Mouse (Mus musculus): Measurements from ENCODE around the gene Olfr1093.

Gene Olfr1093

GRCm38 (mm10) chr2:86782179-86782578 lies at the start of gene Olfr1093:
Olfr1093 (plus strand) TSS chr2:86782479.
- in situ Hi-C loops (cut with MboI; ENCODE audit: unreplicated experiment in 2 of 2): no loop called here

DNA sequence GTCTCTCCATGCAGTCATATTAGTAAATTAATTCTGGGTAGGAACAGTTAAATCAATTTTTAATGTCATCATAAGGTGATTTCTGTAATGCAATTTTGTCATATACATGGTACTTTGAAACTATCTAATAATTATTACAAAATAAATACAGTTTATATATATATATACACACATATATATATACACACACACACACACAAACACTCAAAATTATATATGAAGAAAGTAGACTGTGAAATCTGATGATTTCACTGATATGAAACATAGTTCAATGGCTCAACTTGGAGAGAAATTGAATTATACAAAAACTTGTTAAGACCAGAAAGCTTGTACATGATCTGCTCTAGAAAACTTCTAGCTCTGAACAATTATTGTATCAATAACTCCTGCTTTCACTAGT lies 48.7 kb upstream of the Olfr1093 start, which contains the start of gene Olfr1089:
Gene Olfr1089, minus strand, starts transcription at position 101 of the 400 bp plus-strand sequence.
- in situ Hi-C loops (cut with MboI; ENCODE audit: unreplicated experiment in 2 of 2): no loop called here

GRCm38 (mm10) chr2:86758893-86759292 lies 23.4 kb upstream of the Olfr1093 start, which contains the start of gene Olfr1090:
Olfr1090 (minus strand) TSS chr2:86758993.
- in situ Hi-C loops (cut with MboI; ENCODE audit: unreplicated experiment in 2 of 2): no loop called here

- in situ Hi-C loops (cut with MboI; ENCODE audit: unreplicated experiment in 2 of 2): no loop called here
These were observed 21.2 kb upstream of the Olfr1093 start for GRCm38 (mm10) chr2:86761050-86761449.

- in situ Hi-C loops (cut with MboI; ENCODE audit: unreplicated experiment in 2 of 2): no loop called here
These were observed 27.6 kb downstream of the Olfr1093 start, which contains the start of gene Olfr141 for GRCm38 (mm10) chr2:86809918-86810317. Olfr141 (minus strand) TSS chr2:86810018.

DNA sequence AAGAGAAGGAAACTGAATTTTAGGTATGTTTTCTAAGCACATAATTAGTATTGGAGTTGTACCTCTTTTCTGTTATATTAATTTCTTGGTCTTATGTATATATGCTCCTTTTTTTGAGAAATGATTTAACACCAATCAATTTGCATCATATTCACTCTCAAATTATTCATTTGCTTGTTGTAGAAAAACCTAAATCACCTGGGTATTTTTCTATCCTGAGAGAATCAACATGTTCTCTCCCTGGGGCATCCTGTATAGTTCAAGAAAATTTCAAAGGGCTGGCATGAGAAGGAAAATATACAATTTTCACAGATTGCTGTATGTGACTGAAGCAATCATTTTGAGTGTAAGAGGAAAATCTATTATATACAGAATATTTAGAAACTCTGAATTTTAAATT lies 42.1 kb downstream of the Olfr1093 start, which contains the start of gene Olfr1094:
Gene Olfr1094, plus strand, starts transcription at position 301 of the 400 bp plus-strand sequence.
- in situ Hi-C loops (cut with MboI; ENCODE audit: unreplicated experiment in 2 of 2): no loop called here

All from v-Abl transformed pro-B cells (cell line).